Mouse (Mus musculus): Measurements from ENCODE around the gene Pmpca. TPM values are rescaled to one million over a fixed set of nuclear protein-coding genes. Genes with fewer than 3 reads are reported as not detected.

The Pmpca gene
- polyA plus RNA-seq, 1 experiment from 2014 or later = 83.2 TPM

DNA sequence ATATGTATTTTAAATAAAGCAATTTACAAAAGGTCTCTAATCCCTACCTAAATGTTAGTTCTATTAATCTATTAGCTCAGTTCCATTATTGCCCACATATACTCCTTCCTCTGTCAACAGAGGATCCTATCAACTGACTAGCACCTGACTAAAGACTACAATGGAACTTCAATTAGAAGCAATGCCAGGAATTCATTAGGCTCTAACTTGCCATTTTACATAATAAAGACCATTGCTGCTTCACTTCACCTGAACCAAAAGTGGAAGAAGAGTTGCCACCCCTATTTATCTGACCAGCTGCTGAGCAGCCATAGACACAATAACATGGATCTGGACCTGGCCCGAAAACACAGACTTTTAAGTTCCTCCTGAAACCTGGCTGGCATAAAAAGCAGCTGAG lies 53.7 kb downstream of the Pmpca start:
- no peak for ATAC-seq (ENCODE audit: insufficient number of reproducible peaks, insufficient read depth, low FRiP score, low read depth)
- Histone ChIP-seq H3K27ac (ENCODE audit: low read length) (no peak overlapping the region), H3K9me3 (ENCODE audit: control insufficient read depth, low read depth, low read length) (no peaks in the 10 kb centered on the region), H3K9ac (replicated peaks; ENCODE audit: low read depth, low read length) (0 out of 2 replicates have a peak overlapping the region, but pooled peaks have one; percentile 6), H3K36me3 (ENCODE audit: control insufficient read depth, insufficient read depth, low read length) (peaks cover 36% of the 10 kb centered on the region), H3K4me1 (ENCODE audit: control insufficient read depth, insufficient read depth, low read length) (peaks cover 22% of the 10 kb centered on the region; the same call in 1 of the 2 replicates), H3K27me3 (ENCODE audit: control insufficient read depth, insufficient read depth, low read length) (no peaks in the 10 kb centered on the region), H3K4me3 (ENCODE audit: low read depth, low read length) (no peak overlapping the region), H3K4me2 (replicated peaks; ENCODE audit: low read depth, low read length) (0 out of 2 replicates have a peak overlapping the region, but pooled peaks have one; percentile 81)
- 84% methylated on average over 1 of the region's 1 CpGs for WGBS

DNA sequence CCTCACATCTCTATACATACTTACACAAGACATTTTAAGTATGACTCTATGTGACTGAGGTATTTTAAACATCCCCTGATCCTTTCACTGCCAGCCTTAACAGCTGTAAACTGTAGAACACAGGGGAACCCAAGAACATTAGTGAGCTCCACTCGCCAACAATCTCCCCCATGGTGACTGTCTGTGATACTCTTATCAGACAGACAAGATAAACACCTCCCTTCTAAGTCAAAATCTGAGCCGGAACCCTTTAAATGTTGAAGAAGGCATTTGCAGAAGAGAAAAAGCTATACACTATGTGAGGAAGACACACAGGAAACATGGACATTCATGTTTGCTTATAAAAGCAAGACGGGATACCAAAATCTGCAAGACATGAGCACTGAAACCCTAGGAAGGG lies 54.7 kb downstream of the Pmpca start:
- peaks cover 34% of the 10 kb centered on the region for H3K36me3 ChIP-seq (ENCODE audit: control insufficient read depth, insufficient read depth, low read length)
- peak overlapping the region; percentile 57 for H3K9ac ChIP-seq (replicated peaks; ENCODE audit: low read depth, low read length)
- H3K27ac ChIP-seq (ENCODE audit: low read length) = no peak overlapping the region
- WGBS = 17% methylated on average over 3 of the region's 3 CpGs
- H3K4me2 ChIP-seq (replicated peaks; ENCODE audit: low read depth, low read length) = peak overlapping the region; percentile 81
- no peaks in the 10 kb centered on the region for H3K9me3 ChIP-seq (ENCODE audit: control insufficient read depth, low read depth, low read length)
- peaks cover 22% of the 10 kb centered on the region; the same call in 1 of the 2 replicates for H3K4me1 ChIP-seq (ENCODE audit: control insufficient read depth, insufficient read depth, low read length)
- peak overlapping the region; percentile 46 for H3K4me3 ChIP-seq (ENCODE audit: low read depth, low read length)
- ATAC-seq (ENCODE audit: insufficient number of reproducible peaks, insufficient read depth, low FRiP score, low read depth) = no peak
- H3K27me3 ChIP-seq (ENCODE audit: control insufficient read depth, insufficient read depth, low read length) = no peaks in the 10 kb centered on the region

DNA sequence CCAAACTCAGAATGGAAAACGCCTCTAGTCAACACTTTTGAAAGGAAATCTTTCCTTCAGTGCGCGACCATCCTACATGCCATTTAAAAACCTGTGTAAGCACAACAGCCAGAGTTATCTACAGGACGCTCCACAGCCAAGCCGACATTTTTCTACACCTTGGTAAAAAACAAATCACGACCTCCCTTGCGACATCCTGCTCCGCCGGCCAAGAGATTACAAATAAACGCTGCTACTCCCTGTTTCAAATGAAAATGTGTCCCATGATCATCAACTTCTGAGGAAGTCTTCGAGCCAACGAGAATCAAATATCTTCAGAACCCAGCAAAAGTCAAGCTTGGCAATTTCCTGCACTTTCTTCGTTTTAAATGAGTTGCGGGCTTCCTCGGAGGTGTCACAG lies 55.2 kb downstream of the Pmpca start:
- Histone ChIP-seq H3K9me3 (ENCODE audit: control insufficient read depth, low read depth, low read length) (no peaks in the 10 kb centered on the region), H3K36me3 (ENCODE audit: control insufficient read depth, insufficient read depth, low read length) (peaks cover 31% of the 10 kb centered on the region), H3K4me1 (ENCODE audit: control insufficient read depth, insufficient read depth, low read length) (peaks cover 22% of the 10 kb centered on the region; the same call in 1 of the 2 replicates), H3K27me3 (ENCODE audit: control insufficient read depth, insufficient read depth, low read length) (no peaks in the 10 kb centered on the region), H3K4me2 (replicated peaks; ENCODE audit: low read depth, low read length) (peak overlapping the region; percentile 81), H3K9ac (replicated peaks; ENCODE audit: low read depth, low read length) (peak overlapping the region; percentile 57), H3K4me3 (ENCODE audit: low read depth, low read length) (peak overlapping the region; percentile 46), H3K27ac (ENCODE audit: low read length) (peak overlapping the region; percentile 64; the same call in 1 of the 2 replicates)
- WGBS = 3% methylated on average over 15 of the region's 15 CpGs
- no peak for ATAC-seq (ENCODE audit: insufficient number of reproducible peaks, insufficient read depth, low FRiP score, low read depth)

DNA sequence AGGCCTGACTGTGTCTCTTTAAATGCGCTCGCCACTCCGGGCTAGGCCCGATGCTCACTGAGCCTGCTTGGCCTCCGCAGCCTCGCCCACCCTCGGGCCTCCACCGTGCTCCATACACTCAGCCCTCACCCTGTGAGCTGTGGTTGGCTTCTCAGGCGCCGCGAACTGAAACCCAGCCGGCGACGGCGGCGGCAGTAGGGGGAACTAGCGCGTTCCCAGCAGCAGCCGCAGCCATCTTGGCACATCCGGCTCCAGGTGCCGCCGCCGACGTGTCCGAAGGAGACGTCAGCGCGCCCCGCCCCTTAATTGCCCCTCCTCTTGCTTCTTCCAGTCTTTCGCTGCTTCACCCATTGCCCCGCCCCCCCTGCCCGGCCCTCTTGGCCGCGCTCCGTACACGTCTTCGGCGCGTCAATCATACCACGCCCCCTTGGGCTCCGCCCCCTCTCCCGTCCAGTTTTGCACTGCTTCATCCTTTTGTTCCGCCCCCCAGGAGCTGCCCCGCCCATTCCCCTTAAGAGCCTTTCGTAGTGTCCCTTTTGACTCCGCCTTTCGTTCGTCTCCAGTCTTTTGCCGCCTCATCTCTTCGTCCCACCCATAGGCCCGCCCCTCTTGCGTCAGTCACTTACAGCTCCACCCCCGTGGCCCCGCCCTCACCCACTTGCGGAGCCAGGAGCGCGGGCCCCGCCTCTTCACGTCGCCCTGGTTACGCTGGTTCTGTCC lies 56.0 kb downstream of the Pmpca start, which contains the start of gene Sec16a:
Gene Sec16a, minus strand, starts transcription at position 271 of the 720 bp plus-strand sequence.
- WGBS = under 1% methylated on average over 61 of the region's 61 CpGs
- H3K36me3 ChIP-seq (ENCODE audit: control insufficient read depth, insufficient read depth, low read length) = peaks cover 24% of the 10 kb centered on the region
- H3K27me3 ChIP-seq (ENCODE audit: control insufficient read depth, insufficient read depth, low read length) = no peaks in the 10 kb centered on the region
- ATAC-seq (ENCODE audit: insufficient number of reproducible peaks, insufficient read depth, low FRiP score, low read depth) = peak; percentile 92
- H3K27ac ChIP-seq (ENCODE audit: low read length) = peak within 1 kb of the TSS; percentile 84
- peak within 1 kb of the TSS; percentile 57 for H3K9ac ChIP-seq (replicated peaks; ENCODE audit: low read depth, low read length)
- H3K4me2 ChIP-seq (replicated peaks; ENCODE audit: low read depth, low read length) = peak within 1 kb of the TSS; percentile 85
- peaks cover 22% of the 10 kb centered on the region; the same call in 1 of the 2 replicates for H3K4me1 ChIP-seq (ENCODE audit: control insufficient read depth, insufficient read depth, low read length)
- peak within 1 kb of the TSS; percentile 46 for H3K4me3 ChIP-seq (ENCODE audit: low read depth, low read length)
- H3K9me3 ChIP-seq (ENCODE audit: control insufficient read depth, low read depth, low read length) = no peaks in the 10 kb centered on the region

DNA sequence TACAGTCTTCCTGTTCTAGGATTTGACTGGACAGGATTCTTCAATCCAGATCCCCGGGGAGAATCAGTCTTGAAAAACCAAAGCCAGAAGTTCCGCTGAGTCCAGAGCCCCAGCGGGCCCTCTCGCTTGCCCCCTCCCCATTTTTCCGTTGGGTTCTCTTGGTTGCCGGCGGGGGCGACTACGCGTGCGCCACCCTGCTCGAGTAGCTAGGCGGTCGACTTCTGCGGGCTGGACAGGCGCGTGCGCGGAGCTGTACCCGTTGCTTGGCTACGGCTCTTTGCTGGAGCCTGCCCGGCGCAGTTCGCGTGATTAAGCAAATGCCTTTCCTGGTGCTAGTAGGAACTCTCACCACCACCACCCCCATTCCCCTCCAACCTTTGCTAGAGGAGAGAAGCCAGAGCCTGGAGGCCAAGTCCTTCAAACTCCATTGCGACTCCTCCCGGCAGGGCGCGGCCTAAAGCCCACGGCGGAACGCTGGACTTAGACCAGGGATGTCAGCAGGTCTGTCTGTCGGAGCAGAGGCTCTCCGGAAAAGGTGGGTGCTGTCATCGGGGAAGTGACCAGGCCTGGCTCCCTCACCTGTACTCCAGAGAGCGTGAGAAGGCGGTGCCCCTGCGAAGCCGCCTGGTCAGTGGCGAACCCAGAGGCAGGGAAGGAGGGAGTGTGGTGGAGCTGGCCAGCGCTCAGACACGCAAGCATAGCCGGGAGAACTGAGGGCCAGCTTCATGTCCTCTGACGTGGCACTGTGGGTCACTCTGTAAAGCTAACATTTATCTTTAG lies 56.7 kb downstream of the Pmpca start:
- no peaks in the 10 kb centered on the region for H3K27me3 ChIP-seq (ENCODE audit: control insufficient read depth, insufficient read depth, low read length)
- peak; percentile 89 for ATAC-seq (ENCODE audit: insufficient number of reproducible peaks, insufficient read depth, low FRiP score, low read depth)
- H3K9me3 ChIP-seq (ENCODE audit: control insufficient read depth, low read depth, low read length) = no peaks in the 10 kb centered on the region
- peak overlapping the region; percentile 46 for H3K9ac ChIP-seq (replicated peaks; ENCODE audit: low read depth, low read length)
- H3K4me3 ChIP-seq (ENCODE audit: low read depth, low read length) = peak overlapping the region; percentile 46
- peaks cover 16% of the 10 kb centered on the region for H3K36me3 ChIP-seq (ENCODE audit: control insufficient read depth, insufficient read depth, low read length)
- H3K4me2 ChIP-seq (replicated peaks; ENCODE audit: low read depth, low read length) = peak overlapping the region; percentile 85
- H3K27ac ChIP-seq (ENCODE audit: low read length) = peak overlapping the region; percentile 84
- H3K4me1 ChIP-seq (ENCODE audit: control insufficient read depth, insufficient read depth, low read length) = peaks cover 22% of the 10 kb centered on the region; the same call in 1 of the 2 replicates
- WGBS = under 1% methylated on average over 44 of the region's 44 CpGs

DNA sequence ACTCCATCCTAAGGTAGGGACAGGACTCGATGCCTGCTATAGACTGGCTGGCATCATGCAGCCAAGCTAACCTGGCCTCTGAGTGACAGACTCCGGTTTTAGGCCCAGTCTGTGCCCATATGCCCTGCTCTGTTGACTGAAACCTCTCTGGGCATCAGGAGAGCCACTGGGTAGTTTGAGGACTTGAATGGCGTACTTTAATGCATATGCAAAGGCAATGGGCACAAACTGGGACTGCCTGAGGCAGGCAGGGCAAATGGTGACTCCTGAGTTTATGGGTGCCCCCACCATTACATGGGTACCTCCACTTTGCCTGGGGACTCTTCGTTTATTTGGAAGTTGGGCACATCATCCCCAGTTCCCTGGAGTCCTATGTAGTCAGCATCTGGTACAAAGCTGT lies 57.5 kb downstream of the Pmpca start:
- WGBS = 69% methylated on average over 4 of the region's 4 CpGs
- H3K9ac ChIP-seq (replicated peaks; ENCODE audit: low read depth, low read length) = peak overlapping the region; percentile 46; the same call in 1 of the 2 replicates
- H3K4me1 ChIP-seq (ENCODE audit: control insufficient read depth, insufficient read depth, low read length) = peaks cover 22% of the 10 kb centered on the region; the same call in 1 of the 2 replicates
- H3K36me3 ChIP-seq (ENCODE audit: control insufficient read depth, insufficient read depth, low read length) = peaks cover 8% of the 10 kb centered on the region
- peak overlapping the region; percentile 85 for H3K4me2 ChIP-seq (replicated peaks; ENCODE audit: low read depth, low read length)
- no peak for ATAC-seq (ENCODE audit: insufficient number of reproducible peaks, insufficient read depth, low FRiP score, low read depth)
- H3K4me3 ChIP-seq (ENCODE audit: low read depth, low read length) = peak overlapping the region; percentile 46
- peak overlapping the region; percentile 84; the same call in 1 of the 2 replicates for H3K27ac ChIP-seq (ENCODE audit: low read length)
- H3K9me3 ChIP-seq (ENCODE audit: control insufficient read depth, low read depth, low read length) = no peaks in the 10 kb centered on the region
- no peaks in the 10 kb centered on the region for H3K27me3 ChIP-seq (ENCODE audit: control insufficient read depth, insufficient read depth, low read length)

Other genes with a start within 250 kb of the Pmpca start
- not detected in 2 replicates for gene Lhx3, start 181.1 kb upstream of the Pmpca start, polyA plus RNA-seq (2014; fragmentation: Nextera tagmentation; extraction: Ambion mirVana)
- gene Qsox2, start 151.8 kb upstream of the Pmpca start, polyA plus RNA-seq (2014; fragmentation: Nextera tagmentation; extraction: Ambion mirVana) = 17.5 and 18.8 TPM in 2 replicates
- 0.58 and 1.1 TPM in 2 replicates for gene Ccdc187, start 94.8 kb upstream of the Pmpca start, polyA plus RNA-seq (2014; fragmentation: Nextera tagmentation; extraction: Ambion mirVana)
- 24.0 and 24.1 TPM in 2 replicates for gene Gpsm1, start 73.8 kb upstream of the Pmpca start, polyA plus RNA-seq (2014; fragmentation: Nextera tagmentation; extraction: Ambion mirVana)
- 25.6 and 27.6 TPM in 2 replicates for gene Dnlz, start 37.2 kb upstream of the Pmpca start, polyA plus RNA-seq (2014; fragmentation: Nextera tagmentation; extraction: Ambion mirVana)
- gene Card9, start 28.4 kb upstream of the Pmpca start, polyA plus RNA-seq (2014; fragmentation: Nextera tagmentation; extraction: Ambion mirVana) = 0.51 and 0.88 TPM in 2 replicates
- gene Snapc4, start 8.7 kb upstream of the Pmpca start, polyA plus RNA-seq (2014; fragmentation: Nextera tagmentation; extraction: Ambion mirVana) = 29.4 and 32.2 TPM in 2 replicates
- gene Entr1, start within 50 bp of the Pmpca start, polyA plus RNA-seq (2014; fragmentation: Nextera tagmentation; extraction: Ambion mirVana) = 102 and 117 TPM in 2 replicates
- 20.0 and 24.0 TPM in 2 replicates for gene Inpp5e, start 19.9 kb downstream of the Pmpca start, polyA plus RNA-seq (2014; fragmentation: Nextera tagmentation; extraction: Ambion mirVana)
- 33.4 and 37.7 TPM in 2 replicates for gene Sec16a, start 55.9 kb downstream of the Pmpca start, polyA plus RNA-seq (2014; fragmentation: Nextera tagmentation; extraction: Ambion mirVana)
- gene Notch1, start 127.3 kb downstream of the Pmpca start, polyA plus RNA-seq (2014; fragmentation: Nextera tagmentation; extraction: Ambion mirVana) = 29.5 and 31.7 TPM in 2 replicates
- gene Egfl7, start 190.7 kb downstream of the Pmpca start, polyA plus RNA-seq (2014; fragmentation: Nextera tagmentation; extraction: Ambion mirVana) = 113 and 120 TPM in 2 replicates
- gene Gm20532, start 197.3 kb downstream of the Pmpca start, polyA plus RNA-seq (2014; fragmentation: Nextera tagmentation; extraction: Ambion mirVana) = not detected in 2 replicates
- 43.7 and 44.8 TPM in 2 replicates for gene Agpat2, start 215.1 kb downstream of the Pmpca start, polyA plus RNA-seq (2014; fragmentation: Nextera tagmentation; extraction: Ambion mirVana)
- gene Fam69b, start 239.1 kb downstream of the Pmpca start, polyA plus RNA-seq (2014; fragmentation: Nextera tagmentation; extraction: Ambion mirVana) = 37.7 and 38.5 TPM in 2 replicates